Mouse (Mus musculus) embryo, embryonic 10 days (tissue): ENCODE data around the gene Gstt1.

Source experiments
- DNase-seq: peaks from one replicate; pipeline ENCODE4 v3.0.0-alpha.2; 2015; ENCODE audit warnings: low spot score

Gstt1 gene

GRCm38 (mm10) chr10:75763682-75764518 is 34.5 kb downstream of the Gstt1 start, which contains the start of gene Cabin1:
Gene Cabin1, minus strand, starts transcription at chr10:75764341.
- DNase-seq: peak; percentile 99

- no peak for DNase-seq
These were observed 36.0 kb downstream of the Gstt1 start for GRCm38 (mm10) chr10:75762413-75762812.

- no peak for DNase-seq
These were observed 38.1 kb downstream of the Gstt1 start for GRCm38 (mm10) chr10:75760311-75760710.

- DNase-seq: no peak
These were observed 41.7 kb downstream of the Gstt1 start for GRCm38 (mm10) chr10:75756719-75757118.

GRCm38 (mm10) chr10:75744017-75744416 is 54.4 kb downstream of the Gstt1 start:
- DNase-seq: peak; percentile 90

- DNase-seq: no peak
These were observed 55.0 kb downstream of the Gstt1 start for GRCm38 (mm10) chr10:75743369-75743768.

GRCm38 (mm10) chr10:75740866-75741265 is 57.5 kb downstream of the Gstt1 start:
- no peak for DNase-seq
